Mouse (Mus musculus): ENCODE measurements around the gene Ppm1j.

- TF ChIP-seq MAX (IDR thresholded peaks at IDR 0.05; ENCODE audit: low read length) (no peak), CTCF (IDR thresholded peaks at IDR 0.05 in 2 of 3, conservative IDR thresholded peaks at IDR 0.05 in 1 of 3; ENCODE audit: control insufficient read depth in 1 of 3, insufficient read depth in 1 of 3, low read depth in 2 of 3, low read length in 3 of 3, poor library complexity in 1 of 3, severe bottlenecking in 1 of 3) (no peak), RAD21 (IDR thresholded peaks at IDR 0.05; ENCODE audit: low read depth, low read length) (no peak), USF1 (IDR thresholded peaks at IDR 0.05; ENCODE audit: low read depth, low read length) (no peak), RCOR1 (IDR thresholded peaks at IDR 0.05; ENCODE audit: low read depth, low read length) (no peak), UBTF (IDR thresholded peaks at IDR 0.05; ENCODE audit: borderline replicate concordance, insufficient read depth, low read depth, low read length) (no peak), POLR2AphosphoS2 (IDR thresholded peaks at IDR 0.05; ENCODE audit: low read length) (no peak)
These were observed 34.5 kb downstream of the Ppm1j start for GRCm38 (mm10) chr3:104815346-104815745.

Data from MEL (cell line).